Mouse (Mus musculus) myocyte (in vitro differentiated cells): ENCODE measurements around the gene Pwp2. TPM values are rescaled to one million over a fixed set of nuclear protein-coding genes. Genes with fewer than 3 reads are reported as not detected.

Source experiments
- H3K27me3 ChIP-seq: one replicate; pipeline ENCODE4 v1.6.1; 2011; ENCODE audit not compliant: control insufficient read depth, insufficient read depth, insufficient read length
- H3K36me3 ChIP-seq: one replicate; pipeline ENCODE4 v1.6.1; 2011; ENCODE audit not compliant: control insufficient read depth, insufficient read depth
- H3K4me2 ChIP-seq: one replicate; pipeline ENCODE4 v1.6.1; 2011; ENCODE audit warnings: low read depth, control low read depth
- H3K4me3 ChIP-seq: one replicate; pipeline ENCODE4 v1.5.1; 2011; ENCODE audit warnings: mild to moderate bottlenecking, control low read depth, moderate library complexity
- H3K79me2 ChIP-seq: one replicate; pipeline ENCODE4 v1.6.1; 2011; ENCODE audit not compliant: control insufficient read depth, insufficient read depth
- H3ac ChIP-seq: one replicate; pipeline ENCODE4 v1.6.1; 2011; ENCODE audit not compliant: control insufficient read depth, insufficient read length
- CEBPB ChIP-seq: IDR thresholded peaks from 2 replicates; pipeline ENCODE4 v1.6.1; 2011; ENCODE audit warnings: mild to moderate bottlenecking, moderate library complexity; ENCODE audit not compliant: poor library complexity, insufficient read depth, severe bottlenecking
- E2F4 ChIP-seq: IDR thresholded peaks from one replicate; pipeline ENCODE4 v1.6.1; 2011; ENCODE audit warnings: mild to moderate bottlenecking, control low read depth, moderate library complexity; ENCODE audit not compliant: insufficient read depth
- MAX ChIP-seq: IDR thresholded peaks from one replicate; pipeline ENCODE4 v1.6.1; 2011; ENCODE audit warnings: low read depth, mild to moderate bottlenecking, control low read depth
- MYOD1 ChIP-seq, 3 experiments: IDR thresholded peaks; one replicate each; pipeline ENCODE4 v1.6.1; 2011; ENCODE audit warnings: control low read depth in 2 of 3, low read depth in 2 of 3, mild to moderate bottlenecking in 2 of 3, moderate library complexity in 1 of 3; ENCODE audit not compliant: insufficient read length in 2 of 3, control insufficient read depth in 1 of 3
- MYOG ChIP-seq, 3 experiments: IDR thresholded peaks; one replicate each; pipeline ENCODE4 v1.6.1; 2011; ENCODE audit warnings: control low read depth in 2 of 3, low read depth in 2 of 3, mild to moderate bottlenecking in 2 of 3; ENCODE audit not compliant: insufficient read length in 2 of 3, control insufficient read depth in 1 of 3, insufficient read depth in 1 of 3
- POLR2A ChIP-seq: IDR thresholded peaks from one replicate; pipeline ENCODE4 v1.6.1; 2011; ENCODE audit warnings: low read depth, mild to moderate bottlenecking, control low read depth, moderate library complexity; ENCODE audit not compliant: insufficient read length
- POLR2AphosphoS2 ChIP-seq: IDR thresholded peaks from one replicate; pipeline ENCODE4 v1.6.1; 2011; ENCODE audit warnings: low read depth, control low read depth; ENCODE audit not compliant: insufficient read length
- REST ChIP-seq: IDR thresholded peaks from one replicate; pipeline ENCODE4 v1.6.1; 2011; ENCODE audit warnings: mild to moderate bottlenecking, control low read depth, moderate library complexity; ENCODE audit not compliant: insufficient read depth, insufficient read length
- SRF ChIP-seq: IDR thresholded peaks from one replicate; pipeline ENCODE4 v1.6.1; 2011; ENCODE audit warnings: low read depth; ENCODE audit not compliant: control insufficient read depth, insufficient read length
- TCF12 ChIP-seq: IDR thresholded peaks from one replicate; pipeline ENCODE4 v1.6.1; 2011; ENCODE audit warnings: mild to moderate bottlenecking, control low read depth; ENCODE audit not compliant: poor library complexity, insufficient read depth, severe bottlenecking
- TCF3 ChIP-seq: IDR thresholded peaks from one replicate; pipeline ENCODE4 v1.6.1; 2011; ENCODE audit warnings: low read depth, control low read depth; ENCODE audit not compliant: insufficient read length
- USF1 ChIP-seq: IDR thresholded peaks from one replicate; pipeline ENCODE4 v1.6.1; 2011; ENCODE audit warnings: low read depth, mild to moderate bottlenecking, control low read depth, moderate library complexity
- polyA plus RNA-seq: library from polyadenylated mRNA; unstranded; fragments of >200 nt; fragmentation: generic; extraction: Trizol; gene quantifications from one replicate; pipeline ENCODE4 v1.2.1, GENCODE M21; 2012; ENCODE audit warnings: missing spikeins

The Pwp2 gene
- polyA plus RNA-seq, 1 experiment: 22.1 TPM

DNA sequence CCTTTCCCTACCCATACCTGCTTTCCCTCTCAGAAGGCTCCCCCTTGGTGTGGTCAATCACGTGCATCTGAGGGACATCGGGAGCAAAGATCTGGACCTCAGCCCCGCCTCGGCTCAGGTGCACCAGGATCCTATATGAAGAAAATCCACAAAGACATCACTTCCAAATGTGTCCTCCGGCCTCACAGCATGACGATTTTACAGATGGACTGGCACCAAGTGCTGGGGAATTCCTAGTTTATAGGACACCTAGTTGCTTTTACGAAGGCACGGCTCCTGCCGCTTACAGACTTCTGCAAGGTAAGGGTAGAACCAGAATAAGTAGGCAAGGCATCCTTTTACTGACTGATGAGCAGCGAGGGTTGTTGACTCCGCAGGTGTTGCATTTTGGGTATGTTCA is 16.2 kb downstream of the Pwp2 start:
- H3K79me2 ChIP-seq: no peaks in the 10 kb centered on the region
- H3K4me3 ChIP-seq: peak overlapping the region; percentile 32
- peak overlapping the region; percentile 65 for H3ac ChIP-seq
- no peaks in the 10 kb centered on the region for H3K27me3 ChIP-seq
- H3K4me2 ChIP-seq: peak overlapping the region; percentile 85
- TF ChIP-seq MYOD1 (IDR thresholded peaks at IDR 0.05; ENCODE audit: control insufficient read depth in 1 of 3, insufficient read length in 2 of 3, low read depth in 2 of 3) (no peak), TCF3 (no peak)
- peaks cover 15% of the 10 kb centered on the region for H3K36me3 ChIP-seq

DNA sequence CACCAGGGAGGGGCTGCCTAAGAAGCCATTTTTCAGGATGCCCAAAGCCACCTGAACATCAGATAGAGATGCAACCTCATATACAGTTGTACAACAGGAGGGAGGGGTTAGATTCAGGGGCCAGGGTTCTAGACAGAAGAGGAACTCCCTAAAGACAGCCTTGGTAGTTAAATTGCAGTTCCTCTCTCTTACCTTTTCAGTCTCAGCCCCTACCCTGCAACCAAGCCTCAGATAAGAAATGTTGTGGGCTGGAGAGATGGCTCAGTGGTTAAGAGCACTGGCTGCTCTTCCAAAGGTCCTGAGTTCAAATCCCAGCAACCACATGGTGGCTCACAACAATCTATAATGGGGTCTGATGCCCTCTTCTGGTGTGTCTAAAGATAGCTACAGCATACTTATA is 17.2 kb downstream of the Pwp2 start:
- H3K4me2 ChIP-seq: no peak overlapping the region
- H3K36me3 ChIP-seq: peaks cover 18% of the 10 kb centered on the region
- no peaks in the 10 kb centered on the region for H3K79me2 ChIP-seq
- no peak overlapping the region for H3K4me3 ChIP-seq
- no peak overlapping the region for H3ac ChIP-seq
- TF ChIP-seq TCF3: no peak
- TF ChIP-seq SRF: no peak
- no peak for TF ChIP-seq MYOG (IDR thresholded peaks at IDR 0.05; ENCODE audit: control insufficient read depth in 1 of 3, insufficient read depth in 1 of 3, insufficient read length in 2 of 3, low read depth in 2 of 3)
- TF ChIP-seq CEBPB: no peak
- no peak for TF ChIP-seq POLR2AphosphoS2
- TF ChIP-seq TCF12: no peak
- no peak for TF ChIP-seq REST
- no peak for TF ChIP-seq USF1
- TF ChIP-seq MYOD1 (IDR thresholded peaks at IDR 0.05; ENCODE audit: control insufficient read depth in 1 of 3, insufficient read length in 2 of 3, low read depth in 2 of 3): no peak
- no peaks in the 10 kb centered on the region for H3K27me3 ChIP-seq

GRCm38 (mm10) chr10:78167333-78167732 is 17.6 kb downstream of the Pwp2 start:
- Histone ChIP-seq H3K27me3 (no peaks in the 10 kb centered on the region), H3K4me3 (no peak overlapping the region), H3K4me2 (no peak overlapping the region), H3K79me2 (no peaks in the 10 kb centered on the region), H3ac (no peak overlapping the region), H3K36me3 (peaks cover 18% of the 10 kb centered on the region)
- no peak for TF ChIP-seq POLR2AphosphoS2
- no peak for TF ChIP-seq E2F4
- TF ChIP-seq CEBPB: no peak
- no peak for TF ChIP-seq MAX
- TF ChIP-seq TCF12: no peak
- TF ChIP-seq USF1: no peak

- no peak overlapping the region for H3ac ChIP-seq
- H3K36me3 ChIP-seq: peaks cover 13% of the 10 kb centered on the region
- no peak overlapping the region for H3K4me3 ChIP-seq
These were observed 19.5 kb downstream of the Pwp2 start for GRCm38 (mm10) chr10:78165256-78166005.

GRCm38 (mm10) chr10:78164786-78165185 is 20.2 kb downstream of the Pwp2 start:
- Histone ChIP-seq H3K36me3 (peaks cover 13% of the 10 kb centered on the region), H3K4me3 (no peak overlapping the region), H3K4me2 (no peak overlapping the region), H3ac (no peak overlapping the region), H3K27me3 (no peaks in the 10 kb centered on the region), H3K79me2 (no peaks in the 10 kb centered on the region)
- TF ChIP-seq TCF3 (no peak), CEBPB (no peak), USF1 (no peak), E2F4 (no peak), MYOD1 (IDR thresholded peaks at IDR 0.05; ENCODE audit: control insufficient read depth in 1 of 3, insufficient read length in 2 of 3, low read depth in 2 of 3) (no peak), SRF (no peak), MAX (no peak), REST (no peak), TCF12 (no peak), POLR2A (no peak), POLR2AphosphoS2 (no peak), MYOG (IDR thresholded peaks at IDR 0.05; ENCODE audit: control insufficient read depth in 1 of 3, insufficient read depth in 1 of 3, insufficient read length in 2 of 3, low read depth in 2 of 3) (no peak)

More at GRCm38 (mm10) chr10:78165256-78166005, 19.5 kb downstream of the Pwp2 start:
- H3K79me2 ChIP-seq: no peaks in the 10 kb centered on the region
- no peak overlapping the region for H3K4me2 ChIP-seq
- no peaks in the 10 kb centered on the region for H3K27me3 ChIP-seq
- TF ChIP-seq REST (no peak), POLR2AphosphoS2 (no peak), MYOD1 (IDR thresholded peaks at IDR 0.05; ENCODE audit: control insufficient read depth in 1 of 3, insufficient read length in 2 of 3, low read depth in 2 of 3) (no peak), TCF12 (no peak), E2F4 (no peak), TCF3 (no peak), SRF (no peak), USF1 (no peak), POLR2A (no peak), CEBPB (no peak), MAX (no peak), MYOG (IDR thresholded peaks at IDR 0.05; ENCODE audit: control insufficient read depth in 1 of 3, insufficient read depth in 1 of 3, insufficient read length in 2 of 3, low read depth in 2 of 3) (no peak)
